Mouse (Mus musculus) right cerebral cortex, postnatal 10 days (tissue): ENCODE measurements around the gene Efna2.

ENCODE experiments used
- DNase-seq, 2 experiments: peaks; one replicate each; pipeline ENCODE4 v3.0.0; 2021; ENCODE audit warnings: low spot score in 2 of 2

Efna2 gene

DNA sequence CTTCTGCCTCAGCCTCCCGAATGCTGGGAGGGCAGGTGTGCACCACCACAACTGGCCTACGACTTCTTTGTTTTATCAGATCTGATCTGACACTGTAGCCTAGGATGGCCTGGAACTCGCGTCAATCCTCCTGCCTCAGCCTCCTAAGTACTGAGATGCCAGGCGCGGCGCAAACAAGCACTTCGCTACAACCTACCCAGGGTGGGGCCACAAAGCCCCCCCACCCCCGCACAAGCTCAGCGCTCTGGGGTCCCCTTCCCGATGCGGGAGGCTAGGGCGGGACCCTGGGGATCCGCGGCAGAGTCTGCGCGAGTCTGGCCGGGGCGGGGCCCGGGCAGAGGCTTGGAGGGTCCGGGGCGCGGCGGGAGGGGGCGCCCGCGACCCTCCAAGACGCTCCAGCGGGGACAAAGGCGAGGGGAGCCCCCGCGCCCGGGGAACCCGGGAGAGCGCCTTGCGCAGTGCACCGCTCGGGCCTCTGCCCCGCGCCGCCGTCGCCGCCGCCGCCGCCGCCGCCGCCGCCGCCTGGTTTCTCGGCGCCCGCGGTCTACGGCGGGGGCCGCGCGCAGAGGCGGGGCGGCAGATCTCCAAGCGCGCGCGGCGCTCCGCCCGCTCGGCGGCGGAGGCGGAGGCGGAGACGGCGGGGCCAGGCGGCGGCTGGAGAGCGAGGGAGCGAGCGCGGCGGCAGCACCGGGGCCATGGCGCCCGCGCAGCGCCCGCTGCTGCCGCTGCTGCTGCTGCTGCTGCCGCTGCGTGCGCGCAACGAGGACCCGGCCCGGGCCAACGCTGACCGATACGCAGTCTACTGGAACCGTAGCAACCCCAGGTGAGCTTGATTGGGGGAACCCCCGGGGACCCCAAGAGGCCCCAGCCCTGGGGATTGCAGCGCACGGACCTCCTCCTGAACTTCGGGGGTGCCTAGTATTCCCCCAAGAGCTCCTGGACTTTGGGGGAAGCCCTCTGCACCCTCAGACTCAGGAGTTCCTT, at the start of gene Efna2:
Efna2 (plus strand) TSS at position 415 of the 984 bp plus-strand sequence.
- peak in 1 of 2 experiments; percentile 70 for DNase-seq

DNA sequence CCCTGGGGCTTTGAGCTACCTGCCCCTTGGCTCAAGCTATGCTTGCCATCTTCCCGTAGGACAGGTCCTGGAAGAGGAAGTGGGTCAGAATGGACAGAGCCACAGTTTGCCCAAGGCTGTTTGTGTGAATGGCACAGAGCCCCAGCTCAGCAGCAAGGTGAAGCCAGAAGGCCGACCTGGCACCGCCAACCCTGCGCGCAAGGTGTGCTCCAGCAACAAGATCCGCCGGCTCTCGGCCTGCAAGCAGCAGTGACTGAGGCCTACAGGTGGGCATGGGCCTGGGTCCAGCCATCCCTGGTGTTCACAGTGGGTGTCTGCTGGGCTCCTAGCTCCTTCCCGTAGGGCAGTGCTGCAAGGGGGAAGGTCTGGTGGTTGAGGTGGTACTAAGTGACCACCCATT, 49.4 kb upstream of the Efna2 start:
- peak; percentile 52 to 63 for DNase-seq

DNA sequence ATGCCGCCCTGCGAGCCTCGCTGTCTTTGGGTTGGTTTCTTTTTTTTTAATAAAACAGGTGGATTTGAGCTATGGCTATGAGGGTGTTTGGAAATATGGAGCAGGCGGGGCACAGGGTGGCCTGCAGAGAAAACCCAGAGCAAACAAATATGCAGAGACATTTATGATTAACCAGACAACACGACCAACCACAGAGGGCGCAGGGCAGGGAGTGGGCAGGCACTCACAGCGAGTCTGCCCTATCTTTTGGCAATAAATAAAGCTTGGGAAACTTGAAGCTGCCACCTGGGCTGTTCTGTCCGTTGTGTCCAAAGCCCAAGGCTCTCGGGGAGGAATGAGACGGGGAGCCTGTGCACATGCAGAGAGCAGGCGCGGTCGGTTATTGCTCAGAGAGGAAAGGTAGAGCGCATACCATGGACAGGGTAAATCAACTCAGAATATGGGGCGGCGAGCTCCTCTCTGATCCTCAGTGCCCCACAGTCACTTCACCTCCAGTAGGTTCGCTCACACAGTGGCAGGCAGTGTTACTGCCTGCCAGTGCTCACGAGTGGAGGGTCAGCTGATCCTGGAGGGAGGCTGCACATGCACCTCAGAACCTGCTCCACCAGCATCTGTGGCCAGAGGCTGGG, 48.8 kb upstream of the Efna2 start:
- DNase-seq, result peak in 1 of 2 experiments; percentile 35

DNA sequence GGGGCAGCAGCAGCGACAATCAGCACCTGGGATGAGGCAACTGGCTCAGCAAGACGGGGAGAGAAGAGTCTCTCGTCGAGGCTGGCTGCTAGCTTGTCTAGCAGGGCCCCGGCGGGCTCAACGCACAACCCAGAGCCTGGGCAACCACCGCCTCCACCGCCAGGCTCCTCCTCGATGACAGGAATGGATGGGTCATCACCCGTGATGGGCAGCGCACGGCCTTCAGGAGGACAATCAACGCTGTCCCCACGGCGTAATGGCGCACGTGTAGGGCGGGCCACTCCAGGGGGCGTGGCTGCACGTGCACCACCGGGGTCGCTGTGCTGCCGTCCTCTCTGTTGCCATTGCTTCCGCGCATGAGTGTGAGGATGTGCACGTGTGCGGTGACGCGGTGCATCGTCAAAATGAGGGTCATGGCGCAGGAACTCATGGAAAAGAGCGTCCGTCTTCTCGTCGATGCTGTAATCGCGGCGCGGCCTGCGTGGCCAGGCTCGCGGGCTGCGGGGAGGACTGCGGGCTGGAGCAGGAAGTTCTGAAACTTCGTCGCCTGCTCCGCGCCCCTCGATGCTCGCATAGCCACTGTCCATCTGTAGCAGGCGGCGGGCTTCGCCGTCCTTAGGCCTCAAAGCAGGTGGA, 47.8 kb upstream of the Efna2 start:
- DNase-seq, result peak; percentile 83 to 88

DNA sequence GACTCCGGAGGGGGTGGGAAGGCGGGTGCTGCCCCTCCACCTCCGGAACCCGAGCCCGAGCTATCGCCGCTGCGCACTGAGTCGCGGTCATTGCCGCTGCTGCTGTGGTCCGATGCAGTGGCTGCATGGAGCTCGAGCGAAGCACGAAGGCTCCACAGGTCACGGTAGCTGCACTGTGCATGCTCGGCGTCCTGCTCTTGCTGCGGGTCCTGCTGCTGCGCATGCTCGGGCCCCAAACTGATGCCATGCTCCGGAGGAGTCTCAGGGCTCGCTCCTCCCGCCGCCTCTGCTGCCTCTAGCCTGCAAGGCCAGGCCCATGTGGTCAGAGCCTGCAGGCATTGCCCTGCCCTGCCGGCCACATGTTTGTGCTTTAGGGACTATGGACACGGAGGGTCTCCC, 47.3 kb upstream of the Efna2 start:
- peak; percentile 45 to 60 for DNase-seq

DNA sequence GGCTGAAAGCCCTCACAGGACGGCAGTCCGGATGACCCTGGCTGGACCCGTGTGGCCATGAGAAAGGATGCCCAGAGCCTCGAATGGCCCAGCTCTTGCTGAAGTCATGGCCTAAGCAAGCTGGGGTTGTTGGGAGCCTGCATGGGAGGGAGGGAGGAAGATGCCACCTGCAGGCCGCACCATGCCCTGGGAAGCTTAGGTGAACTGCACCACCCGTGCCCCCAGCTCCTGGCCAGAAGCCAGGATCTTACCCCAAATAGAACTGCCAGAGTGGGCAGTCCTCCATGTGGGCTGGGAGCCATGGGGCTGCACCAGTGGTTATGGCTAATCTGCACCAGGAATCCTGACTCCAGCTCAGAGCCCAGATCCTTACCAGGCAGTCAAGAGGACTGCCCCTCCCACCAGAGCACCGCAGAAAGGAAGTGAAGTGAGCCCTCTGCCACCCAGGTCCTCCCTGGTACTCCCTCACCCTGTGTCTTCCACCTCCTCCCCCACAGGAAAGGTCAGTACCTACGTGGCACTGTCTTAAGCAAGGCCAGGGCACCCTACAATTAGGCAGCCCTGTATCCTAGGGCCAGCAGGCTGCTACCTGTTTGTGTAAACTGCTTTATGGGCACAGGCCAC, 45.9 kb upstream of the Efna2 start:
- peak; percentile 69 to 71 for DNase-seq

DNA sequence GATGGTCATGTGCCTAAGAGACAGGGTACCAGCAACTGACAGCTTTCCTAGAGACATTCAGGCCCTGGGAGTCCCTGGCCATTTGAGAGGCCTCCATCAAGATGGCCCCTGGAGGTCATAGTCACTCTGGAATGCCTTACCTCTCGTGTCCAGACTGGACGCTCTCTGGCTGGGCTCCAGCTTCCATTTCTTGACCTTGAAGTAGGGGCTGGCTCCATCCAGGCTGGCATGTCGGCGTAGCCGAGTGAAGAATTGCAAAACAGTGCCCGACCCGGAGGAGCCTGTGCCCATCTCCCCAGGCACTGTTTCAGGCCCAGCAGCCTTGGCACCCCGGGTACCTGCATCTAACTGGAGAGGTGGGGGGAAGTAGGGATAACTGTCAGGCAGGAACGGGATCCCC, 44.9 kb upstream of the Efna2 start:
- peak; percentile 40 to 52 for DNase-seq

DNA sequence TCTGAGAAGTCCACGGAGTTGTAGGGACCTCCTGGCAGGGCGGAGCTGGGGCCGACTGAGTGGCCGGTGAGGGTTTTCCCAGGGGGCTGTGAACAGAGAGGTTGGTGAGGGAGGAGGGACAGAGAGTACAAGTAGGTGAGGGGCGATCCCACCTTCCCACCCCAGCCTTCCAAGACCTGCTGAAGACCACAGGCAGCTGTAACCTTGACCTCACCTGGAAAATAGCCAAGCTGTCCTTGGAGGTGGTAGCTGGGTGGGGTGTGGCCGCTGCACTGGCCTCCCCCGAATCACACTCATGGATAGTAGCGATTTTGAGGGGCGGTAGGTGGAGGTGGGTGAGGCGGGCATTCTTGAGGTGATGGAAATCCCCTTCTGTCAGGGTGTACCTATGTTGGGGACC, 44.1 kb upstream of the Efna2 start:
- peak in 1 of 2 experiments; percentile 55 for DNase-seq

DNA sequence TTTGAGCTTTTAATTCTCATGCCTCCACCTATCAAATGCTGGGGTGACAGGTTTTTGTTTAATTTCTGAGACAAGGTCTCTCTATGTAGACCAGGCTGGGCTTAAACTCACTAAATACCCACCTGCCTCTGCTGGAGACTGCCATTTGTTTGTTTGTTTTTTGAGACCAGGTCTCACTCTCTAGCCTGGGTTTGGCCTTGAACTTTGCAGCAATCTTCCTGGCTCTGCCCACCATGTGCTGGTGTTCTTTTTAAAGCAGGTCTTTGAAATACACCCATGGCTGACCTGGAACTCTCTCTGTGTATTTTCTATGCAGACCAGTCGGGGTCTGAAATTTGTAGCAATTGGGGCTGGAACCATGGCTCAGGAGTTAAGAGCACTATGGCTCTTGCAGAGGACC, 43.6 kb upstream of the Efna2 start:
- no peak for DNase-seq

DNA sequence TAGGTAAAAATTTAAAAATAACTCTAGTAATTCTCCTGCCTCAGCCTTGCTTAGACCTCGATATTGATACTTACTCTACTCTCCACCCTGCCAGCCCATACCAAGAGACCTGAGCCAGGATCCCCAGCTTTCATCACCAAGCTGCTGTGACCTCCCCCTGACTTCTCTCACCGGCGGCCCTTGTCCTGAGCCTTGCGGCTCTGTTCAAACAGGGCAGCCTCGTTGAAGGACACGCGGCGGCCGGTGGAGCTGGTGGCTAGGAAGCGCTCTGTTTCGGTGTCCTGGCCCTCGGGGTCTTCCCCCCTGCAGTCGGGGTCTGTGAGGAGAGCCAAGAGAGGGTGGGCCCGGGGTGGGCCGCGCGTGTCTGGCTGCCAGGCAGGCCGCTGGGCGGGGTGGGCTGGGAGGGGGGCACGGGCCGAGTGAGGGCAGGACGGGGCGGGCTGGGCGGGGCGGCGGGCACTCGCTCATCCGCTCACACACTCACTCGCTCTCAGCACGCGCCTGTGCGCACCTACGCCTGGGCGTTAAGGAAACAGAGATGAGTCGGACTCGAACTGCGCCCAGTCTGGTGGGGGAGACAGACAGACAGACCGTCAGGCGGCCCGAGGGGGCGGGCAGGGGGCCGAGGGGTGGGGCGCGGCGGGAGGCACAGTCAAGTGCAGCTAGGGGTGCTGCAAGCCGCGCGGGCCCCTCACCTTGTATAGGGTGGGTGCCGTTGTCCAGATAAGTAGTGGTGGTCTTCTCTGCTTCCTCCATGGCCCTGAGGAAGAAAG, 42.9 kb upstream of the Efna2 start:
- peak; percentile 40 to 46 for DNase-seq

DNA sequence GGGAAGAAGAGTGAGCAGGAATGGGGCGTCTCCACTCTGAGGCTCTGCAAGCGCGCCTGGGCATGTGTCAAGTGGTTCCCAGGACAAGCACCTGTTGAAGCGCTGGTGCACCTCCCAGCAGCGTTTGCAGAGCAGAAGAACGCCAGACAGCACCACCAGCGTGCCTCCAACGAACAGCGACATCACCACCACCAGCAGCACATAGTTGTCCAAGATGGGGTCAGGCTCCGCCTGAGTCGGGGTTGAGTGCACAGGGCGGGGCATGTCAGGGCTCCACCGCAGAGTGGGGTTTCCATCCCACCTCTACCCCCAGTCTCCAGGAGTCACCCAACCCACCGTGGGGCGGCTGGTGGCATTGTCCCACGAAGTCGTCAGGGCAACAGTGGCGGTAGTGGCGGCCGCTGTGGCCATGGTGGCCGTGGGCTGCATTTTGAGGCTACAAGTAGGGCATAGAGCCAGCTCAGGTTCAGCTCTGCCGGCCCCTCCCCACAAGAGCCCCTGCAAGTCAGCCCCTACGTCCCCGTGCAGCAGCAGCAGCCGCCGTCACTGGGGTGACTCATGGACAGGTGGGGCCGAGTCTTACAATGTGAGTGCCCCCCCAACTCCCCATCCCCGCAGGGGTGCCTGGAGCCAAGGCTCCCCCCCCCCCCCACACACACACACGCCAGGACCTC, 42.2 kb upstream of the Efna2 start:
- DNase-seq, result peak; percentile 73 to 76

DNA sequence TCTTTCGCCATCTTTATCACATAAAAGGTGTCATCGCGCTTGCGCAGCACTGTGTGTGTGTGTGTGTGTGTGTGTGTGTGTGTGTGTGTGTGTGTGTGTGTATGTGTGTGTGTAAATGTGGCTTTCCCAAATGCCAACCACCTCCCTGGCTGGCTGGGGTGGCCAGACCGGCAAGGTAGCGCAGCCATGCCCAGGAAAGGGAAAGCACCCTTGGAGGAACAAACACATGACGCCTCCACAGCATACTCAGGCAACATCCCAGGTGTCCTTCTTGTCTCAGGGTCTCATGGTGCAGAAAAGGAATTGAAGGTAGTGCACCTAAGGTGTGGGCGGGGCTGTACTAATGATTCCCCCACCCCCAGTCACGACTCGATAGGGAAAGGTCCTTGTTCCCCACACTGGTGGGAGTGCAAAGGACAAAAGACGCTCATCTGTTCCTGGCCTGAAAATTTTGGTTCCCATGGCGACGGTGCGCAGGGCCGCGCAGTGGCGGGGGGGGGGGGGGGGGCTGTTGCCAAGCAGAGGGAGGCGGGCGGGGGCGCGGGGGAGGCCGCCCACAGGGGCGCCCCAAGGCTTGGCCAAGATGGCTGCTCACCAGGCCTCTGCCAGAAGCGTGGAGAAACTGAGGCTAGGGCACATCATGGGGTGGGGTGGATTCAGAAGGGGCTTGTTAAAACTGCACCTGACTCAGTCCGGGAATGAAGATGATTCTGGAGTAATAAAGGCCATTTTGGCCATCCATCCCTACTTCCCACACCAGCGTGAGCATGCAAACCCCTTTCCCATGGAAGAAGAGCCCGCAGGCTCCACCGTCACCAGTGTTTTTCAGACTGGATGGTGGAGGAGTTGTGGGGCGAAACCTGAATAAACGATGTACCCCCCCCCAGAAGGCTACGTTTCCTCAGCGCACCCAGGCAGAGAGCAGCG, 41.4 kb upstream of the Efna2 start:
- peak; percentile 67 to 84 for DNase-seq

DNA sequence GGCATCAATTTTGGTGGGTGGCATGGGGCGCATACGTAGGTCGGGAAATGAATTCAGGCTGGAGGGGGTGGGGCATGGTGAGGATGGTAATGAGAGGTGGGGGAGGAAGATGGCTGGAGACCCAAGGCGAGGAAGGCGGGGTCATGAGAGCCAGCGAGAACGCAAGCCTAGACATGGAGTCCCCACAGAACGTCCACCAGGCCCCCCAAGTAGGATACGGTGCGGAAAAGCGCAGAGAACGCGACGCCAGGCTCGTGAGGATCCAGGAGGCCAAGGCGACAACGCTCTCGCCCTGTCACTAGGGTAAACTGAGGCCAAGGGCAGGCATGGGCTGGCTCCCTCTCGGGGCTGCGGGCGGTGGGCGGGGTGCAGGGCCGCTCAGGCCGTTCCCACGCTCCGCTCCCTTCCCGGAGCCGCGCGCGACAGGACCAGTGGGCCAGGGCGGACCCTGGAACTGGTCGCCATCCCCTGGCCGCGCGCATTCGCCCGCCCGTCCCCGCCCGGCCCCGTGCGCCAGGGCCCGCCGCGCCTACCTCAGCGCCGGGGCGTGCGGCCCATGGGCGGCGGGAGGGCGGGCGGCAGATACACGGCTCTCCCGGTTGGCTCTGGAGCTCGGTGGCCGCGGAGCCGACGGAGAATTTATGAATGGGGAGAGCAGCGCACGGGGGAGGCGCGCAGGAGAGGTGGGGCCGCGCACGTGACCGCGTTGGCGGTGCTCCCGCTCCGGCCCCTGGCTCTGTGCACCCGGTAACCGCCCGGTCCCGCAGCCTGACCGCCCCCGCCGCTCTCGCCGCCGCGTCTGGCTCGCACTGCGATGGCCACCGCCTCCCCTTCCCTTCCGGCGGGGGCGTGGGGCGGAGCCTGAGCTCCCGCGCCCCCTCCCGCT, 40.5 kb upstream of the Efna2 start, which contains the start of gene Atp5d:
Atp5d (plus strand) TSS at position 80 of the 886 bp plus-strand sequence.
- peak; percentile 83 to 86 for DNase-seq

DNA sequence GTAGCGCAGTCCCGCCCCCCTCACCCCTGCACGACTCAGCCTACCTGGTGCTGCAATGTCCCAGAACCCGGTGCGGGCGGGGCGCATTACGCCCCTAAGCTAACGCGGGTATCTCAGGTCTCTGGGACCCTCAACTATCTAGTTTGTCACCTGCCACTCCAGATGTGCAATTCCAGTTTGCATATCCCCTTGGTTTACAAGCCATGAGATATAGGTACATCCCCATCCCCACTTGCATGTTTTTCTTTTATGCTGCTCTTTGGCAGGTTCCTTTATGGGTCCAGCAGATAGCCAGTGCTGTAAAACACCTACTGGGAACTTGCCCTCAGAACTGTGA, 39.9 kb upstream of the Efna2 start:
- DNase-seq, result no peak

DNA sequence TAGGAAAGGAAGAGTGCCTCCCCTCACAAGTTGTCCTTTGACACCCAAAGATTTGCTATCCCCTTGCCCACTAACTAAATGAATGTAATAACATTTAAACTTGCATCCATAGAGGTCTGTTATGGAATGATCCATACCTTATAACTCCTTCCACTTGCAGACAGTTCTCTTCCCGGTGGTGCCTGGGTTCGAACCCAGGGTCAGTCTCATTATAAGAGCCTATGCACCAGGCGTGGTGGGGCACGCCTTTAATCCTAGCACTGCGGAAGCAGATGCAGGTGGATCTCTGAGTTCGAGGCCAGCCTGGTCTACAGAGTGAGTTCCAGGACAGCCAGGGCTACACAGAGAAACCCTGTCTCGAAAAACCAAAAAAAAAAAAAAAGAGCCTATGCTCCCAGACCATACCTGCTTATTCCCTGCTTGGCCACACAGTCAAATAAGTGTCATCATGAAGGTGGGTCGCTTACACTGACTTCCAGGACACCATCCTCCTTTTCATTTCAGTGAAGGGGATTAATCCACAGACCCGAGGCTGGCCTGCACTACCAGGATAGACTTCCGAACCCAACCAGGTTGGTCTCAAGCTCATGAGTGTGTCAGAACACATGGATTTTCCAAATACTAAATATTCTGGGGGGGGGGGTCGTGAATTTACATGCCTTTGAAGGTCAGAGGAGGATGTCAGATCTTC, 39.2 kb upstream of the Efna2 start:
- DNase-seq, result no peak

DNA sequence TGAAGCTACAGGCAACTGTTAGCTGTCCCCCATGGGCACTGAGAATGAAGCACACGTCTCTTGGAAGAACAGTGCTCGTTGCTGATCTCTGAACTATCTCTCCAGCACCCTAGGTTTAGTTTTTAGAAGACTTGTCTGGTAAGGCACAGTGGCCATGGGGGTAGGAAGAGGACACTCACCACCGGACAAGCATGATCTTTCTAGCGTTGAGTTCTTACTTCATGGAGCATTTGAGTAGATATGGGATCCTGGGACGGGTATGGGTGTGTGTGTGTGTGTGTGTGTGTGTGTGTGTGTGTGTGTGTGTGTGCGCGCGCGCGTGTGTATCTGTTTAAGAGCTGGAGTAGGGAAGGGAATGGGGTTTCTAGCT, 38.6 kb upstream of the Efna2 start, which contains the start of gene Cbarp:
Cbarp (minus strand) TSS at position 170 of the 370 bp plus-strand sequence.
- no peak for DNase-seq

DNA sequence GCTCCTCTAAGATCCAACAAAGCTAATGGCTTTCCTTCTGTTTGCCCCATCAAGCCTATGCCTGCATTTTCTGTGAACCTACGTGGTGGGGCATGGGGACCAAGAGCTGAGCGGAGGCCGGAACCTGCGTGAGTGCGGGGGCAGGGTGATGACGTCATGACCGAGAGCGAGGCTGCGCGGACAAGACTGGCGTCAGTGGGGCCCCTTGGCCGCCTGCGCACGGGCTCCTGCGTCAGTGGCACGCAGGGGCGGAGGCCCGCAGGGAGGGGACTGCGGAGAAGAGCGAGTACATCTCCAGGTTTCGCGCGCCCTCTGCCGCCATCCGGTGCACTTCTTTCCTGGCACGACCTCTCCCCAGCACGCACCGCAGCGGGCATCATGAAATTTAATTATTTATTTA, 38.0 kb upstream of the Efna2 start:
- DNase-seq, result peak; percentile 98
